ENCODE assay signal across 22 mouse cellular contexts in the genomic region with DNA sequence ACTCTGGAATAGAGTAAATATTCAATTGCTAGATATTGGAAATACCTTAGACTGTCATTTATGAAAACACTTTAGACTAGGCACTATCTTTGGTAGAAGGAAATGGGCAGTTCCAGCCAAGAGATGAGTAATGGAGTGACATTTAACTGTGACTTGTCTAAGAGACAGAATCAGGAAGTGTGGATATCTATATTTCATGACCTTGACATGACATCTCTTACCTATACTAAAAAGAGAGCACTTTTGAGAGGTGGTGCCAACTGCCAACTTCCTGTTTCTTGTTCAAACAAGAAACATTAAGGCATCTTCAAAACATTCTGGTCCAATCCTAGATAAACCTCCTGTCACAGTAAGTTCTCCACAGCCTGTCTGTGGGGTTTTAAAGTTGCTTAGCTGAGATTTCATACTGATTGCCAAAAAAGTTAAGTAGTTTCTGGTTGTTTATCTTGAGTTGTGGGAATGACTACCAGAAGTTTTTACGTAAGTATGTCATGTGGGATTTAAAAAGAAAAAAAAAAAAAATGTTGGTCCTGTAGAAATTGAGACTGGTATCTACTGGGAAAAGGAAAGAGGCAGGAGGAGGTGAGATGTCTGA. TPM values are rescaled to one million over a fixed set of nuclear protein-coding genes. Genes with fewer than 3 reads are reported as not detected.
"Had no signal": no experiment of that assay in that cellular context is flagged by ENCODE, and none has a peak within 500 bp of the region (broad histone marks: within the 10 kb centered on the region; RNA-seq: fewer than 3 reads in every experiment).

No protein-coding gene starts in this region.

- DNase-seq: kidney, adult 2 months; kidney, postnatal 14 days; liver; liver, embryonic 13.5 days; liver, postnatal 0 days; lung, postnatal 14 days; midbrain, embryonic 14.5 days; right cerebral cortex, adult 18-20 months; right cerebral cortex, postnatal 25 days; thymus, adult 2 months; thymus, postnatal 25 days had no signal

- H3K4me1 ChIP-seq: kidney, embryonic 15.5 days; limb, embryonic 12.5 days; liver, embryonic 13.5 days; lung, embryonic 15.5 days; neural tube, embryonic 13.5 days; stomach, embryonic 15.5 days had no signal

- H3K36me3 ChIP-seq: liver, embryonic 13.5 days; lung, embryonic 15.5 days; neural tube, embryonic 13.5 days; stomach, embryonic 15.5 days had no signal

- ATAC-seq: liver, postnatal 0 days had no signal

- H3K27ac ChIP-seq: kidney, embryonic 15.5 days; limb, embryonic 12.5 days; liver, embryonic 13.5 days; lung, embryonic 15.5 days; macrophage; neural tube, embryonic 13.5 days; stomach, embryonic 15.5 days had no signal

- H3K27me3 ChIP-seq: kidney, embryonic 15.5 days; limb, embryonic 12.5 days; liver, embryonic 13.5 days; lung, embryonic 15.5 days; neural tube, embryonic 13.5 days; stomach, embryonic 15.5 days had no signal

- H3K9ac ChIP-seq: kidney, embryonic 15.5 days; limb, embryonic 12.5 days; liver, embryonic 13.5 days; liver, postnatal 0 days; lung, embryonic 15.5 days; neural tube, embryonic 13.5 days; stomach, embryonic 15.5 days had no signal

- H3K4me3 ChIP-seq: kidney, embryonic 15.5 days; limb, embryonic 12.5 days; liver, embryonic 13.5 days; lung, embryonic 15.5 days; neural tube, embryonic 13.5 days; stomach, embryonic 15.5 days had no signal

- H3K9me3 ChIP-seq: kidney, embryonic 15.5 days; limb, embryonic 12.5 days; liver, embryonic 13.5 days; lung, embryonic 15.5 days; neural tube, embryonic 13.5 days; stomach, embryonic 15.5 days had no signal

RNA-seq across cellular contexts. Expression of a gene that starts 29.8 kb away (rescaled TPM):
- total RNA-seq: layer of hippocampus, adult 8-10 months; left cerebral cortex, postnatal 36 days had no signal
- polyA plus RNA-seq: kidney, adult 2 months; large intestine, adult 2 months; liver, embryonic 13.5 days; liver, postnatal 0 days; macrophage; small intestine, adult 2 months; stomach, embryonic 15.5 days; thymus, adult 2 months; urinary bladder, adult 2 months had no signal
